Mouse (Mus musculus) intestine, embryonic 14.5 days (tissue): ENCODE measurements around the gene Slc22a3. TPM values are rescaled to one million over a fixed set of nuclear protein-coding genes. Genes with fewer than 3 reads are reported as not detected.

Experiments
- ATAC-seq: fragments of 200-750 bp; cut with Nextera tagmentation; replicated peaks from 2 replicates; pipeline ENCODE4 v1.8.0; 2017; ENCODE audit warnings: low read depth, moderate number of reproducible peaks, moderate TSS enrichment, moderate library complexity; ENCODE audit not compliant: low FRiP score, low TSS enrichment
- DNase-seq: peaks from one replicate; pipeline ENCODE4 v3.0.0-alpha.2; 2018; ENCODE audit warnings: low spot score
- H3K27ac ChIP-seq: fragments of 300-500 bp; sonication (generic); 2 replicates; pipeline ENCODE4 v1.5.1; 2014; ENCODE audit warnings: low read depth, mild to moderate bottlenecking, control low read depth
- H3K27me3 ChIP-seq: fragments of 300-500 bp; sonication (generic); replicated peaks from 2 replicates; pipeline ENCODE4 v1.6.1; 2014; ENCODE audit warnings: low read length, control low read depth; ENCODE audit not compliant: control insufficient read depth, insufficient read depth
- H3K36me3 ChIP-seq: fragments of 300-500 bp; sonication (generic); 2 replicates; pipeline ENCODE4 v1.6.1; 2014; ENCODE audit warnings: low read length, control low read depth; ENCODE audit not compliant: control insufficient read depth, insufficient read depth
- H3K4me1 ChIP-seq: fragments of 300-500 bp; sonication (generic); replicated peaks from 2 replicates; pipeline ENCODE4 v1.6.1; 2014; ENCODE audit warnings: low read length, control low read depth, mixed read lengths; ENCODE audit not compliant: control insufficient read depth, insufficient read depth
- H3K4me2 ChIP-seq: fragments of 300-500 bp; sonication (generic); 2 replicates; pipeline ENCODE4 v1.6.1; 2014; ENCODE audit warnings: low read length
- H3K4me3 ChIP-seq: fragments of 300-500 bp; sonication (generic); 2 replicates; pipeline ENCODE4 v1.5.1; 2014; ENCODE audit warnings: low read depth, low read length, control low read depth, mixed read lengths
- H3K9ac ChIP-seq: fragments of 300-500 bp; sonication (generic); 2 replicates; pipeline ENCODE4 v1.6.1; 2014; ENCODE audit warnings: mild to moderate bottlenecking, low read length
- H3K9me3 ChIP-seq: fragments of 300-500 bp; sonication (generic); 2 replicates; pipeline ENCODE4 v1.6.1; 2016; ENCODE audit warnings: low read length, control low read depth; ENCODE audit not compliant: control insufficient read depth
- WGBS: fragments of 180-500 bp; shearing (Covaris S2); extraction: QIAGEN DNeasy Blood & Tissue Kit; methylation state at CpG from one replicate; pipeline ENCODE4 v1.1.7; 2014; 5-methylcytosine and 5-hydroxymethylcytosine counted together
- polyA plus RNA-seq: library from polyadenylated mRNA; unstranded; fragments of >200 nt; fragmentation: Nextera tagmentation; extraction: Ambion mirVana; gene quantifications from 2 replicates; pipeline ENCODE4 v1.2.1, GENCODE M21; 2014

Slc22a3 gene
- polyA plus RNA-seq: 0.27 and 0.39 TPM in 2 replicates

- H3K9ac ChIP-seq: peak within 1 kb of the TSS; percentile 5; the same call in 1 of the 2 replicates
- no peaks in the 10 kb centered on the region for H3K36me3 ChIP-seq
- peak within 1 kb of the TSS; percentile 70 for H3K4me2 ChIP-seq
- H3K4me1 ChIP-seq: peaks cover 5% of the 10 kb centered on the region; the same call in 1 of the 2 replicates
- WGBS: 16% methylated on average over 14 of the region's 14 CpGs
- no peak within 1 kb of the TSS for H3K27ac ChIP-seq
- no peaks in the 10 kb centered on the region for H3K9me3 ChIP-seq
- peaks cover 48% of the 10 kb centered on the region for H3K27me3 ChIP-seq
- no peak for ATAC-seq
- DNase-seq: no peak
- peak within 1 kb of the TSS; percentile 35 for H3K4me3 ChIP-seq
Measured at GRCm38 (mm10) chr17:12507654-12508204, at the start of gene Slc22a3. TSS of gene Slc22a3 (minus strand) at chr17:12507704.

DNA sequence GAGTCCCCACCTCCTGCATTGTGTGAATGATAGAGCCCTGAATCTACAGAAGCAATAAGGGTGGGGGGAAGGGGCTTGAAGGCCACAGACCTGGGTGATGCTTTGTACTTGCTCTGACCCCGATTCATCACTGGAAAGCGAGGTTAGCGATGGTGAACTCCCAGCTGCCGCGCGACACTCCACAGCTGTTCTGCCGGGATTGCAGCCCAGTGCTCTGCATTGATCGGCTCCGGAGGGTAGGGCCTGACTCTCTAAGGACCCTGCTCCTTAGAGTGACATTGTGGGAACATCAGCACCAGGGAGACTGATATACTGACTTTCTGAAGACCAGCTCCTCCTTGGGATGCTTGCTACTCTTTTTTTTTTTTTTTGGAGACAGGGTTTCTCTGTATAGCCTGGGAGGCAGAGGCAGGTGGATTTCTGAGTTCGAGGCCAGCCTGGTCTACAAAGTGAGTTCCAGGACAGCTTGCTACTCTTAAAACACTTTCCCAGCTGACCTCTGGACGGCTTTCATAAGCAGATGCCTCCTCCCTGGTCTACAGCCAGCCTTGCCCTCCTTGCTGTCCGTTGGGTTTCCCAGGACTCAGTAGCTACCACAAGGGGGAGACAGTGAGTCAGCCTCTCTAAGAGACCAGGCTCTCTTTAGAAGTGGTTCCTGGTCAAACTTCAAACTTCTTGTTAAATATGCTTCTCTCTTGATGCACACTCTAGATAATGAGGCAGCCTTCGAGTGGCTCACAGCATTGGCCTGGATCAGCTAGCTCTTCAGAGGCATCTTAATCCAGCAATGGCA, 27.0 kb upstream of the Slc22a3 start:
- no peak for ATAC-seq
- WGBS: 48% methylated on average over 13 of the region's 13 CpGs

GRCm38 (mm10) chr17:12532115-12532514, 24.6 kb upstream of the Slc22a3 start:
- 37% methylated on average over 5 of the region's 5 CpGs for WGBS

More for the DNA sequence above, 27.0 kb upstream of the Slc22a3 start:
- no peaks in the 10 kb centered on the region for H3K9me3 ChIP-seq
- H3K4me2 ChIP-seq: no peak overlapping the region
- H3K27me3 ChIP-seq: no peaks in the 10 kb centered on the region
- no peaks in the 10 kb centered on the region for H3K36me3 ChIP-seq
- H3K9ac ChIP-seq: no peak overlapping the region
- no peak overlapping the region for H3K27ac ChIP-seq
- 0 out of 2 replicates have a peak, but pooled peaks cover 6% of the 10 kb centered on the region for H3K4me1 ChIP-seq
- no peak overlapping the region for H3K4me3 ChIP-seq
- DNase-seq: peak; percentile 71

DNA sequence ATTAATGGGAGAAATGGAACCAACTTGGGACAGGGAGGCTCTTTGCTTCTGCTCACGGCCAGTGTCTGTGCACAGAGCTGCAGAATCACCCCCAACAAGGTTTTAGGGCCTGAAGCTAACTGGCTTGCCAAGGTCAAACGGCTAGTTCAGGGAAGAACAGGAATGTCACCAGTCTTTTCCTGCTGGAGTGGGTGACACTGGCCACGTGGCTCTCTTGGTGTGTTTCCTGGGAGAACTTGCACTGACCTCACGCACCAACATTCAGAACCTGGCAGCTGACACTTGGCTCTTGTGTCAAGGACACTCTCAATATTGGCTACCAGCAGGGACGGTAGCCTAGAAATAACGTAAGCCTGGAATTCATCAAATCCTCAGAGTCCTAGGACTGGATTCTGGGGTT, 22.6 kb upstream of the Slc22a3 start:
- Histone ChIP-seq H3K27me3 (no peaks in the 10 kb centered on the region), H3K36me3 (no peaks in the 10 kb centered on the region), H3K27ac (no peak overlapping the region), H3K4me1 (0 out of 2 replicates have a peak, but pooled peaks cover 6% of the 10 kb centered on the region), H3K9ac (no peak overlapping the region), H3K9me3 (no peaks in the 10 kb centered on the region), H3K4me2 (no peak overlapping the region), H3K4me3 (no peak overlapping the region)
- WGBS: 51% methylated on average over 6 of the region's 6 CpGs
- no peak for DNase-seq
- ATAC-seq: no peak

More at GRCm38 (mm10) chr17:12532115-12532514, 24.6 kb upstream of the Slc22a3 start:
- Histone ChIP-seq H3K9me3 (no peaks in the 10 kb centered on the region), H3K27me3 (no peaks in the 10 kb centered on the region), H3K36me3 (no peaks in the 10 kb centered on the region), H3K27ac (no peak overlapping the region), H3K4me2 (no peak overlapping the region), H3K4me3 (no peak overlapping the region), H3K4me1 (0 out of 2 replicates have a peak, but pooled peaks cover 6% of the 10 kb centered on the region), H3K9ac (no peak overlapping the region)
- ATAC-seq: no peak
- peak; percentile 76 for DNase-seq

GRCm38 (mm10) chr17:12529384-12529985, 22.0 kb upstream of the Slc22a3 start:
- Histone ChIP-seq H3K9ac (no peak overlapping the region), H3K4me3 (no peak overlapping the region), H3K4me1 (0 out of 2 replicates have a peak, but pooled peaks cover 6% of the 10 kb centered on the region), H3K9me3 (no peaks in the 10 kb centered on the region), H3K27ac (no peak overlapping the region), H3K36me3 (no peaks in the 10 kb centered on the region), H3K4me2 (no peak overlapping the region), H3K27me3 (no peaks in the 10 kb centered on the region)
- 63% methylated on average over 4 of the region's 4 CpGs for WGBS
- DNase-seq (no peak), ATAC-seq (no peak)

GRCm38 (mm10) chr17:12519089-12519488, 11.6 kb upstream of the Slc22a3 start:
- Histone ChIP-seq H3K36me3 (no peaks in the 10 kb centered on the region), H3K9ac (no peak overlapping the region), H3K4me2 (no peak overlapping the region), H3K9me3 (no peaks in the 10 kb centered on the region), H3K27me3 (no peaks in the 10 kb centered on the region), H3K4me1 (no peaks in the 10 kb centered on the region), H3K4me3 (no peak overlapping the region), H3K27ac (no peak overlapping the region)
- DNase-seq (no peak), ATAC-seq (no peak)
- WGBS: 63% methylated on average over 2 of the region's 2 CpGs

GRCm38 (mm10) chr17:12518194-12518593, 10.7 kb upstream of the Slc22a3 start:
- ATAC-seq (no peak), DNase-seq (no peak)
- H3K4me3 ChIP-seq: no peak overlapping the region
- no peak overlapping the region for H3K27ac ChIP-seq
- no peaks in the 10 kb centered on the region for H3K9me3 ChIP-seq
- H3K27me3 ChIP-seq: no peaks in the 10 kb centered on the region
- no peaks in the 10 kb centered on the region for H3K4me1 ChIP-seq
- no peak overlapping the region for H3K9ac ChIP-seq
- 84% methylated on average over 6 of the region's 6 CpGs for WGBS
- no peaks in the 10 kb centered on the region for H3K36me3 ChIP-seq
- no peak overlapping the region for H3K4me2 ChIP-seq

GRCm38 (mm10) chr17:12513997-12514396, 6.5 kb upstream of the Slc22a3 start:
- Histone ChIP-seq H3K4me3 (no peak overlapping the region), H3K9me3 (no peaks in the 10 kb centered on the region), H3K36me3 (no peaks in the 10 kb centered on the region), H3K9ac (no peak overlapping the region), H3K4me2 (no peak overlapping the region), H3K27me3 (peaks cover 7% of the 10 kb centered on the region), H3K27ac (no peak overlapping the region), H3K4me1 (no peaks in the 10 kb centered on the region)
- 73% methylated on average over 5 of the region's 5 CpGs for WGBS
- ATAC-seq (no peak), DNase-seq (no peak)
